Mouse (Mus musculus): ENCODE data around the gene Agap1. TPM values are rescaled to one million over a fixed set of nuclear protein-coding genes. Genes with fewer than 3 reads are reported as not detected.

Agap1 gene
- polyA plus RNA-seq, 1 experiment from 2014 or later = 21.3 TPM

DNA sequence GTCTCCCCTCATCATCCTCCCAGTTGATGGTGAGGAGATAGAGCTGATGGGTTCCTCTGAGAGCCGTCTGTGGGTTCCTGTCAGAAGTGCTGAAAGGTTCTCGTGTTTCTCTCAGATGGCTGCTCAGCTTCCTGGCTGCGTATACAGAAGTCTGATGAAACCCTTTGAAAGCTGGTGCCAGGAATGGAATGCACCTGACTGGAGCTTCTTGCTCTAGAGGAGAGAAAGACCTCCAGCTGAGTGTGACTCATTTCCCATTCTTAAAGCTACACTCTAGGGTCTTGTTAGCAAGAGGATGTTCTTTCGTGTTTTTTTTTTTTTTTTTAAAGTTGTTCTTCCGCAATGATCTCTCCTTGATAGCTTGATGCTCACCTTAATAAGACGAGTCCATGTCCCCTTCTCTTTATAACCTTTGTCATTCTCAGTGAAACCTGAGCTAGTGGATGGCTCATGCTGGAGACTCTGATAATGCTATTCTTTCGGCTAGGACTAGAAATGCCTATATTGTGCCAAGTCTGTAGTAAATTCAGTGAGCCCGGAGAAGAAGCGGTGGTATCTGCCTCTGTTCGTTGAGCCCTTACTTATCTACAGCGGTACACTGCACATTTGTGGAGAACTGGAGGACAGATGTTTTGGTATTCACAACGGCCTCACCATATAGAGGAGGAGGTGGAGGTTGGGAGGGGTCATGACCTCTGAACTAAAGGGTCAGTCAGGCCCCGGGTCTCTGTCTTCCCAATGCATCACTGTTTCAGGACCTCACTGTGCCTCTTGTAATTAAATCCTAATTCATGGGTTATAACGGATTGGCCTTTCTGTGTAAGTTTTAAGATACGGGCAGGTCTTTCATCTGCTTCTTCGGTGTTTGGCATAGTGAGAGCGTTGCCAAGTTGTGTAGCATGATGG, 2.8 kb downstream of the Agap1 start:
- H3K9ac ChIP-seq = no peak overlapping the region
- no peaks in the 10 kb centered on the region for H3K27me3 ChIP-seq (ENCODE audit: insufficient read depth, low read length)
- H3K9me3 ChIP-seq (ENCODE audit: low read depth, low read length) = peaks cover 7% of the 10 kb centered on the region; the same call in 1 of the 2 replicates
- DNase-seq (no peak), ATAC-seq (ENCODE audit: insufficient read depth) (no peak)
- WGBS = 66% methylated on average over 17 of the region's 17 CpGs
- no peak overlapping the region for H3K27ac ChIP-seq (ENCODE audit: low read depth)
- no peak for TF ChIP-seq CTCF (IDR thresholded peaks at IDR 0.05; ENCODE audit: low read depth)
- H3K4me3 ChIP-seq (ENCODE audit: low read depth, low read length) = no peak overlapping the region
- peaks cover 12% of the 10 kb centered on the region for H3K4me1 ChIP-seq (ENCODE audit: insufficient read depth)
- peak overlapping the region; percentile 95 for H3K4me2 ChIP-seq
- H3K36me3 ChIP-seq (ENCODE audit: insufficient read depth) = 0 out of 2 replicates have a peak, but pooled peaks cover 3% of the 10 kb centered on the region

DNA sequence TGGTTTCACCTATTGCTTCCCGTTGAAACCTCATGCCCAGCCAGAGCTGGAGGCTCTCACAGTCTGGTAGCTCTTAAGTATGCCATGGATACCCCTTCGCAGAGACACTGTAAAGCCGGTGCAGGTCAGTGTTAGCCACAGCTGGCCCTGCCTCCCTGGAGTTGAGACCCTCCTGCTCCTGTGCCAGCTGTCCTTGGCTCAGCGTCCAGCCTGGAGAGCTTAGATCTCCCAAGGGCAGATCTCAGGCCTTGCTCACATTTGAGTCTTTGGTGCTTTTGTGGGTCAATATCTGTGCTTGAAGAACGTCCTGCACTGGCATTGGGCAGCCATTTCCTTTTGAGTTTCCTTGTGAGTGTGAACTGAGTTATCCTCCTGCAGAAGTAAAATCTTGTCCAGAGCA, 7.3 kb downstream of the Agap1 start:
- ATAC-seq (ENCODE audit: insufficient read depth) (no peak), DNase-seq (no peak)
- 0 out of 2 replicates have a peak, but pooled peaks cover 3% of the 10 kb centered on the region for H3K36me3 ChIP-seq (ENCODE audit: insufficient read depth)
- WGBS = 73% methylated on average over 5 of the region's 5 CpGs
- TF ChIP-seq CTCF (IDR thresholded peaks at IDR 0.05; ENCODE audit: low read depth) = no peak
- no peak overlapping the region for H3K4me3 ChIP-seq (ENCODE audit: low read depth, low read length)
- H3K9ac ChIP-seq = no peak overlapping the region
- no peaks in the 10 kb centered on the region for H3K27me3 ChIP-seq (ENCODE audit: insufficient read depth, low read length)
- H3K4me2 ChIP-seq = no peak overlapping the region
- no peak overlapping the region for H3K27ac ChIP-seq (ENCODE audit: low read depth)
- H3K4me1 ChIP-seq (ENCODE audit: insufficient read depth) = peaks cover 23% of the 10 kb centered on the region
- peaks cover 7% of the 10 kb centered on the region; the same call in 1 of the 2 replicates for H3K9me3 ChIP-seq (ENCODE audit: low read depth, low read length)

DNA sequence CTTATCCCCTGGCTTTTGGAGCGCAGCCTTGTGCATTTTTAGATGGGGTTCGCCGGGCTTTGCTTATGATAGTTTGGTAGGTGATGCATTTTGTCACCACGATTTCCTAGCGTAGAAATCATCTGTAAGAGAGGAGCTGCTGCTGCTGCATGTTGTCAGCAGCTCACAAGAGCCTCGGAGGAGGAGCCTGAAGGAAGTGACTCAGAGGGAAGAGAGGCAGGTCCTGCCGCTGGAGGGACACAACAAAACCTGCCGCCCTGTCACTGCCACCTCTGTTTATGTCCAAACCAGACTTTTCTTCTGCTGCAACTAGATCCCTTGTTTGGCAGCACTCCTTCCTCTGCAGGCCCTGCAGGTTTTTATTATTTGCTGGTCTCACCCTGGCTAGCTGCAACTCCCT, 8.5 kb downstream of the Agap1 start:
- Histone ChIP-seq H3K9me3 (ENCODE audit: low read depth, low read length) (peaks cover 6% of the 10 kb centered on the region; the same call in 1 of the 2 replicates), H3K36me3 (ENCODE audit: insufficient read depth) (0 out of 2 replicates have a peak, but pooled peaks cover 3% of the 10 kb centered on the region), H3K27ac (ENCODE audit: low read depth) (0 out of 2 replicates have a peak overlapping the region, but pooled peaks have one; percentile 18), H3K4me2 (peak overlapping the region; percentile 45), H3K27me3 (ENCODE audit: insufficient read depth, low read length) (no peaks in the 10 kb centered on the region), H3K4me1 (ENCODE audit: insufficient read depth) (peaks cover 35% of the 10 kb centered on the region), H3K9ac (no peak overlapping the region), H3K4me3 (ENCODE audit: low read depth, low read length) (no peak overlapping the region)
- DNase-seq (peak; percentile 79), ATAC-seq (ENCODE audit: insufficient read depth) (no peak)
- 18% methylated on average over 8 of the region's 8 CpGs for WGBS
- TF ChIP-seq CTCF (IDR thresholded peaks at IDR 0.05; ENCODE audit: low read depth) = no peak; the same call in 1 of the 2 replicates

DNA sequence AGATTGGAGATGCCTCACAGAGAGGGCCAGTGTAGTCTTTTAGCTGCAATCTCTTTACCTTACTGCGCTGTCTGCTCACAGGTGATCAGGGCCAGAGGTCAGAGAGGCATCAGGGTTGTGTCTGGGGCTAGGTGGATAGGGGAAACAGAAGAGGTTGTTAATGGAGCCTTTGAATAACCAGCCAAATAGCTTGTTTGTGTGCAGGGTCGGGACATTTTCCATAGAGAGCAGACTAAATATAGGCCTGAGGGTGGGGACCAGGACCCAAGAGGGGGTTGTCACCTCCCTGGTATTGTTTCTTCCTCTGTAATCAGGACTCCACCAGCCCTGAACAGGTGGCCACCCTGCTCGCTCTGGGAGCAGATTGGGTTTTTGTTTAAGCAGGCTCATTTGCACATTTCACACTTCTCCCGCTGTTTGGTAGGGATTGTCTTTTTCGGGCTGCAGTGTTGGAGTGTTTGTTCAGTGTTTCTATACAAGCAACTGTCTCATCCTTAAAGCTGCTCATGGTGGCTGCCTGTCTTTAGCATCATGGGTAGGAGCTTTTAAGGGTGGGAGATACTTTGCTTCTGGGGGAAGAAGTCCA, 10.9 kb downstream of the Agap1 start:
- Histone ChIP-seq H3K27ac (ENCODE audit: low read depth) (no peak overlapping the region), H3K9me3 (ENCODE audit: low read depth, low read length) (no peaks in the 10 kb centered on the region), H3K36me3 (ENCODE audit: insufficient read depth) (no peaks in the 10 kb centered on the region), H3K4me1 (ENCODE audit: insufficient read depth) (peaks cover 38% of the 10 kb centered on the region), H3K9ac (no peak overlapping the region), H3K27me3 (ENCODE audit: insufficient read depth, low read length) (no peaks in the 10 kb centered on the region), H3K4me2 (no peak overlapping the region), H3K4me3 (ENCODE audit: low read depth, low read length) (no peak overlapping the region)
- ATAC-seq (ENCODE audit: insufficient read depth) = no peak
- no peak for TF ChIP-seq CTCF (IDR thresholded peaks at IDR 0.05; ENCODE audit: low read depth)
- WGBS = 50% methylated on average over 5 of the region's 5 CpGs
- DNase-seq = no peak

DNA sequence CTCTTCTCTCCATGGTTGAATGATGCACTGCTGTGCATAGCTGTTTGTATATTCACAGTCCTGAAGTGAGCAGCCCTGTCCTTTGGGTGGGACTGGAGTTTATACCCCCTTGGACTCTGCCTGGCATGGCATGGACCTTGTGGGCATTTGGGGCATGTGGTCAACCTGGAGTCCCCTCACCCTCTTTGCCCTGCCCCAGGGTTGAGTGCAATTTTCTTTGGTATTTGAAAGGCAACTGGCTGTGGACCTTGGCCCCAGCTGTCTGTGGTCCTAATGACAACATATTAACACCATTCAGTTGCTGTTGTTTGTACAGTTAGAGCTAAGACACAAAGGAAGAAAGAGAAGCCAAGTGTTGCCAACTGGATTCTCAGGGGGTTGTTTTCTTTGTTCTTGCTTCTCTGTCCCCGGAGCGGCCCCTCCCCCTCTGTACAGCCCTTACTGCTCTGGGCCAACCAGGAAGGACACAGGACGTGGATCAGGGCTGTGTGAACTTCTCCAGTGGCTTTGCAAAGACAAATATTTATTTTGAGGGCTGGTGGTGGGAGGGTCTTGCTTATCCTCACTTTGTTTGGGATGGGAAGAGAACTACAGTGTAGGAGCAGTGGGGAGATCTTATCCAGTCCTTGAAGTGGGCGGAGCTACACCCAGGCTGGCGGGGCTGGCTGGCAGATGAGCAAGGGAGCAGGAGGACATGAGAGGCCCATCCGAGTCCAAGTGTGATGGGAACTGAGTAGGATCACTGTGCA, 12.9 kb downstream of the Agap1 start:
- peak; percentile 88 for ATAC-seq (ENCODE audit: insufficient read depth)
- Histone ChIP-seq H3K36me3 (ENCODE audit: insufficient read depth) (no peaks in the 10 kb centered on the region), H3K27me3 (ENCODE audit: insufficient read depth, low read length) (no peaks in the 10 kb centered on the region), H3K4me2 (peak overlapping the region; percentile 0; the same call in 1 of the 2 replicates), H3K4me1 (ENCODE audit: insufficient read depth) (peaks cover 37% of the 10 kb centered on the region), H3K9me3 (ENCODE audit: low read depth, low read length) (no peaks in the 10 kb centered on the region), H3K4me3 (ENCODE audit: low read depth, low read length) (no peak overlapping the region), H3K27ac (ENCODE audit: low read depth) (peak overlapping the region; percentile 3; the same call in 1 of the 2 replicates), H3K9ac (no peak overlapping the region)
- TF ChIP-seq CTCF (IDR thresholded peaks at IDR 0.05; ENCODE audit: low read depth) = no peak
- DNase-seq = peak; percentile 85
- 10% methylated on average over 6 of the region's 6 CpGs for WGBS

DNA sequence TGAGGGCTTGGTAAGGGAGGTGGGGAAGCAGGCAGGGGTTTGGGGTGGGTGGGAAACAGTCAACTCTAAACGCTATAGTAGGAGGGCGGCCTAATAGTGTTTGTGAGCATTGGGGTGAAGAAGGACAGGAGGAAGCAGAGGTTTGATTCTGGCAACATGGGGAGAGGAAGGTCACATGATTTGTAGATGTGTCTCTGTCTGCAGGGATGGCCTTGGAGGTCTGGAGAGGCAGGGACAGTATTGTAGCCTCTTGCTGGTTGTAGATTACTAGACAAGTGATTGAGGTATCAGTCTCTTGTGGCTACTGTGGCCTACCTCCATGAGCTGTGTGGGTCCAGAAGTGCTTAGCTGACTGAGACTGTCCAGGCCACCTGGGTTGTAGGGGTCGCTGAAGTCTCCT, 13.5 kb downstream of the Agap1 start:
- no peak for TF ChIP-seq CTCF (IDR thresholded peaks at IDR 0.05; ENCODE audit: low read depth)
- Histone ChIP-seq H3K4me3 (ENCODE audit: low read depth, low read length) (no peak overlapping the region), H3K27me3 (ENCODE audit: insufficient read depth, low read length) (no peaks in the 10 kb centered on the region), H3K9ac (no peak overlapping the region), H3K9me3 (ENCODE audit: low read depth, low read length) (no peaks in the 10 kb centered on the region), H3K36me3 (ENCODE audit: insufficient read depth) (no peaks in the 10 kb centered on the region), H3K27ac (ENCODE audit: low read depth) (no peak overlapping the region), H3K4me1 (ENCODE audit: insufficient read depth) (peaks cover 31% of the 10 kb centered on the region), H3K4me2 (peak overlapping the region; percentile 0; the same call in 1 of the 2 replicates)
- no peak for DNase-seq
- 52% methylated on average over 3 of the region's 3 CpGs for WGBS
- ATAC-seq (ENCODE audit: insufficient read depth) = peak; percentile 4; the same call in 1 of the 2 replicates

Data from lung, embryonic 14.5 days (tissue).